Mouse (Mus musculus) liver, embryonic 14.5 days (tissue): ENCODE results near the gene Usmg5.
"Not testable (repeated sequence)": the region's sequence is repeated elsewhere in the genome, so short reads cannot be mapped to it uniquely, and the experiment has no call there.

Source experiments
- CTCF ChIP-seq: IDR thresholded peaks from 2 replicates; pipeline ENCODE4 v1.5.1; 2016; ENCODE audit warnings: antibody characterized with exemption, low read depth, control low read depth
- EP300 ChIP-seq: IDR thresholded peaks from 2 replicates; pipeline ENCODE4 v1.6.1; 2016; ENCODE audit warnings: antibody characterized with exemption, low read depth

DNA sequence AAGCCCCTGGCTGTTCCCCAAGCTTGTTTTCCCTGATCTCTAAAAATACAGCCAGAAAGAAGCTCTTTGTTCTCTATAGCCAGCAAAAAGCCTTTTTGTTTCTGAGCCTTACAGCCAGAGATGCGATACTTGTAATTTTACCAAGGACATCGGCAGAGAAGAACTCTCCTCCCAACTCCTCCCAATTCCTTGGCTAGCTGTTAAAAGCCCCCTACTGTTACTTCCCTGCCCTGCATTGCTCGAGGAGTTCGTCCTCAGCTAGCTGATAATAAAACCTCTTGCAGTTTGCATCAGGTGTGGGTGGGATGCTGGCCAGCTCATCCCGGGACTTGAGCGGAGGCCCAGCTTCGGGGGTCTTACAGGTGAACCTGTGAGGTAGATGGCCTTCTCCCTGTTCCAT is 49.2 kb upstream of the Usmg5 start:
- not testable (repeated sequence) for TF ChIP-seq CTCF, EP300
